Mouse (Mus musculus): Measurements from ENCODE around the gene Plscr2. TPM values are rescaled to one million over a fixed set of nuclear protein-coding genes. Genes with fewer than 3 reads are reported as not detected.

Plscr2 gene
- polyA plus RNA-seq, 1 experiment, result 22.7 TPM

GRCm38 (mm10) chr9:92331383-92331782 lies 56.0 kb downstream of the Plscr2 start:
- H3K4me1 ChIP-seq (ENCODE audit: control insufficient read depth, insufficient read depth, low read length), result no peaks in the 10 kb centered on the region; the same call in 1 of the 2 replicates
- TF ChIP-seq CTCF (IDR thresholded peaks at IDR 0.05; ENCODE audit: insufficient read depth, low read length), result no peak
- TF ChIP-seq POLR2A (IDR thresholded peaks at IDR 0.05; ENCODE audit: borderline replicate concordance, extremely low read depth, low read depth, low read length), result no peak
- WGBS, result 93% methylated on average over 4 of the region's 4 CpGs

GRCm38 (mm10) chr9:92334845-92335244 lies 59.4 kb downstream of the Plscr2 start:
- no peak for DNase-seq
- 97% methylated on average over 10 of the region's 10 CpGs for WGBS
- H3K4me1 ChIP-seq (ENCODE audit: control insufficient read depth, insufficient read depth, low read length), result no peaks in the 10 kb centered on the region; the same call in 1 of the 2 replicates
- TF ChIP-seq CTCF (IDR thresholded peaks at IDR 0.05; ENCODE audit: insufficient read depth, low read length) (no peak), POLR2A (IDR thresholded peaks at IDR 0.05; ENCODE audit: borderline replicate concordance, extremely low read depth, low read depth, low read length) (no peak)
- no peak overlapping the region for H3K4me3 ChIP-seq (replicated peaks; ENCODE audit: extremely low read depth, low read depth, low read length)

More at GRCm38 (mm10) chr9:92331383-92331782, 56.0 kb downstream of the Plscr2 start:
- no peak for DNase-seq
- no peak overlapping the region for H3K4me3 ChIP-seq (replicated peaks; ENCODE audit: extremely low read depth, low read depth, low read length)

GRCm38 (mm10) chr9:92335277-92335818 lies 59.9 kb downstream of the Plscr2 start:
- H3K4me1 ChIP-seq (ENCODE audit: control insufficient read depth, insufficient read depth, low read length), result no peaks in the 10 kb centered on the region; the same call in 1 of the 2 replicates
- WGBS, result 70% methylated on average over 6 of the region's 6 CpGs
- TF ChIP-seq CTCF (IDR thresholded peaks at IDR 0.05; ENCODE audit: insufficient read depth, low read length) (no peak), POLR2A (IDR thresholded peaks at IDR 0.05; ENCODE audit: borderline replicate concordance, extremely low read depth, low read depth, low read length) (no peak)
- no peak overlapping the region for H3K4me3 ChIP-seq (replicated peaks; ENCODE audit: extremely low read depth, low read depth, low read length)
- no peak for DNase-seq

- DNase-seq, result no peak
- TF ChIP-seq CTCF (IDR thresholded peaks at IDR 0.05; ENCODE audit: insufficient read depth, low read length) (no peak), POLR2A (IDR thresholded peaks at IDR 0.05; ENCODE audit: borderline replicate concordance, extremely low read depth, low read depth, low read length) (no peak)
- 91% methylated on average over 1 of the region's 1 CpGs for WGBS
- H3K4me1 ChIP-seq (ENCODE audit: control insufficient read depth, insufficient read depth, low read length), result no peaks in the 10 kb centered on the region; the same call in 1 of the 2 replicates
- H3K4me3 ChIP-seq (replicated peaks; ENCODE audit: extremely low read depth, low read depth, low read length), result no peak overlapping the region
These were observed 61.7 kb downstream of the Plscr2 start for GRCm38 (mm10) chr9:92337063-92337462.

GRCm38 (mm10) chr9:92337661-92338060 lies 62.3 kb downstream of the Plscr2 start:
- Histone ChIP-seq H3K4me3 (replicated peaks; ENCODE audit: extremely low read depth, low read depth, low read length) (no peak overlapping the region), H3K4me1 (ENCODE audit: control insufficient read depth, insufficient read depth, low read length) (no peaks in the 10 kb centered on the region; the same call in 1 of the 2 replicates)
- WGBS, result 44% methylated on average over 3 of the region's 3 CpGs
- no peak for DNase-seq
- TF ChIP-seq CTCF (IDR thresholded peaks at IDR 0.05; ENCODE audit: insufficient read depth, low read length), result no peak
- TF ChIP-seq POLR2A (IDR thresholded peaks at IDR 0.05; ENCODE audit: borderline replicate concordance, extremely low read depth, low read depth, low read length), result no peak

- no peak overlapping the region for H3K4me3 ChIP-seq (replicated peaks; ENCODE audit: extremely low read depth, low read depth, low read length)
- no peaks in the 10 kb centered on the region for H3K4me1 ChIP-seq (ENCODE audit: control insufficient read depth, insufficient read depth, low read length)
- no peak for DNase-seq
- TF ChIP-seq CTCF (IDR thresholded peaks at IDR 0.05; ENCODE audit: insufficient read depth, low read length), result no peak
- TF ChIP-seq POLR2A (IDR thresholded peaks at IDR 0.05; ENCODE audit: borderline replicate concordance, extremely low read depth, low read depth, low read length), result no peak
- 33% methylated on average over 1 of the region's 1 CpGs for WGBS
These were observed 63.6 kb downstream of the Plscr2 start for GRCm38 (mm10) chr9:92338954-92339353.

Other genes with a start within 250 kb of the Plscr2 start
- gene Plscr5, start 82.7 kb upstream of the Plscr2 start, polyA plus RNA-seq (2012; rRNA removed), result not detected in 2 replicates
- gene Plscr1, start 25.9 kb upstream of the Plscr2 start, polyA plus RNA-seq (2012; rRNA removed), result 30.0 and 34.1 TPM in 2 replicates
- not detected in 2 replicates for gene 1700057G04Rik, start 33.8 kb downstream of the Plscr2 start, polyA plus RNA-seq (2012; rRNA removed)
- gene Plscr4, start 181.8 kb downstream of the Plscr2 start, polyA plus RNA-seq (2012; rRNA removed), result 25.0 and 26.6 TPM in 2 replicates

All from lung, adult 2 months (tissue).